9 mouse cellular contexts compared by ENCODE assay signal in the genomic region with DNA sequence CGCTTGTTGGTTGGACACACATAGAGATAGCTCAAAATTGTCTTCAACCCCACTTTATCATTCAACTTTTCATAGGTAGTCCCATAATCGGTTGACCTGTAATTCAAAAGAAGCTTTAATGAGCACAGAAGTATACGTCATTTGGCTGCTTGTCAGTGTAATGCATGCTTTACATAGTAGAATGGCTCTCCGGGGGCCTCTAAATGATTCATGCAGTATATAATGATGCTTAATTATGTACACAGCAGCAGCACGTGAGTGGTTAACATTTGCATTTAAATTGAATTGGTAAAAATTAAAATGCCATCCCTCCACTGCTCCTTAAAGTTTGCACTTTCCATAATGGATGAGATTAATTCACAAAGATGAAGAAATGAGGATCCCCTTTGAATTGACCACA.
"Had no signal": no experiment of that assay in that cellular context is flagged by ENCODE, and none has a peak within 500 bp of the region (broad histone marks: within the 10 kb centered on the region; RNA-seq: fewer than 3 reads in every experiment).

No protein-coding gene starts in this region.

- DNase-seq: kidney, adult 2 months; kidney, postnatal 14 days; left cerebral cortex, postnatal 4 days; lung, adult 18-20 months; thymus, postnatal 4 days had no signal

- H3K4me3 ChIP-seq: kidney, embryonic 15.5 days; limb, embryonic 13.5 days had no signal

- H3K27ac ChIP-seq: kidney, embryonic 15.5 days; limb, embryonic 13.5 days; liver, embryonic 14.5 days; stomach, postnatal 0 days had no signal

- H3K27me3 ChIP-seq: kidney, embryonic 15.5 days; limb, embryonic 13.5 days had no signal

- H3K4me2 ChIP-seq: kidney, embryonic 15.5 days; limb, embryonic 13.5 days had no signal

- H3K36me3 ChIP-seq: kidney, embryonic 15.5 days; limb, embryonic 13.5 days had no signal

- H3K9me3 ChIP-seq: kidney, embryonic 15.5 days; limb, embryonic 13.5 days had no signal

- H3K9ac ChIP-seq: kidney, embryonic 15.5 days; limb, embryonic 13.5 days; liver, embryonic 14.5 days had no signal

- H3K4me1 ChIP-seq: kidney, embryonic 15.5 days; limb, embryonic 13.5 days had no signal
